Mouse (Mus musculus) thymus, adult 2 months (tissue): ENCODE measurements around the gene Sept4.

Experiments
- CTCF ChIP-seq: fragments of 200-500 bp; IDR thresholded peaks from 2 replicates; pipeline ENCODE4 v1.5.1; 2012; ENCODE audit warnings: mild to moderate bottlenecking, control low read depth, low read length, moderate library complexity, borderline replicate concordance; ENCODE audit not compliant: control insufficient read depth, poor library complexity, insufficient read depth; ENCODE audit errors: extremely low read depth
- POLR2A ChIP-seq: fragments of 200-500 bp; IDR thresholded peaks from 2 replicates; pipeline ENCODE4 v1.6.1; 2012; ENCODE audit warnings: mild to moderate bottlenecking, low read length, control low read depth, moderate library complexity; ENCODE audit not compliant: control insufficient read depth, poor library complexity, insufficient read depth; ENCODE audit errors: extremely low read depth

- no peak for TF ChIP-seq POLR2A
- TF ChIP-seq CTCF: no peak
Measured at GRCm38 (mm10) chr11:87596492-87596891, 27.8 kb downstream of the Sept4 start.
